Mouse (Mus musculus): ENCODE results near the gene Gm49388. TPM values are rescaled to one million over a fixed set of nuclear protein-coding genes. Genes with fewer than 3 reads are reported as not detected.

The Gm49388 gene
- not detected in 2 replicates for polyA plus RNA-seq (2015; fragmentation: Nextera tagmentation; extraction: Ambion mirVana)

GRCm38 (mm10) chr7:127785308-127785707, at the start of gene Gm49388:
Gm49388 (plus strand) TSS chr7:127785608.
- 94% methylated on average over 7 of the region's 7 CpGs for WGBS
- Histone ChIP-seq H3K4me3 (ENCODE audit: low read depth, low read length) (no peak within 1 kb of the TSS), H3K36me3 (ENCODE audit: insufficient read depth, low read length) (peaks cover 76% of the 10 kb centered on the region), H3K9ac (replicated peaks; ENCODE audit: low read depth) (no peak within 1 kb of the TSS), H3K27ac (ENCODE audit: low read length) (no peak within 1 kb of the TSS), H3K4me2 (replicated peaks; ENCODE audit: low read depth, low read length) (no peak within 1 kb of the TSS), H3K9me3 (ENCODE audit: low read length) (no peaks in the 10 kb centered on the region), H3K27me3 (replicated peaks; ENCODE audit: insufficient read depth, low read length) (no peaks in the 10 kb centered on the region), H3K4me1 (ENCODE audit: insufficient read depth, low read depth, low read length) (no peaks in the 10 kb centered on the region)
- DNase-seq (ENCODE audit: low spot score) (no peak), ATAC-seq (no peak)
- TF ChIP-seq CTCF (IDR thresholded peaks at IDR 0.05): no peak
- no peak for TF ChIP-seq EP300 (IDR thresholded peaks at IDR 0.05)

- peak within 1 kb of the TSS; percentile 59 for H3K4me3 ChIP-seq (ENCODE audit: low read depth, low read length)
- H3K27ac ChIP-seq (ENCODE audit: low read length): peak within 1 kb of the TSS; percentile 66; the same call in 1 of the 2 replicates
- no peaks in the 10 kb centered on the region for H3K4me1 ChIP-seq (ENCODE audit: insufficient read depth, low read depth, low read length)
- H3K36me3 ChIP-seq (ENCODE audit: insufficient read depth, low read length): no peaks in the 10 kb centered on the region; the same call in 1 of the 2 replicates
- no peak within 1 kb of the TSS for H3K9ac ChIP-seq (replicated peaks; ENCODE audit: low read depth)
- WGBS: under 1% methylated on average over 26 of the region's 26 CpGs
- TF ChIP-seq CTCF (IDR thresholded peaks at IDR 0.05) (peak; percentile 75), EP300 (IDR thresholded peaks at IDR 0.05) (no peak)
- no peaks in the 10 kb centered on the region for H3K9me3 ChIP-seq (ENCODE audit: low read length)
- no peaks in the 10 kb centered on the region for H3K27me3 ChIP-seq (replicated peaks; ENCODE audit: insufficient read depth, low read length)
- DNase-seq (ENCODE audit: low spot score) (peak; percentile 81), ATAC-seq (no peak)
- H3K4me2 ChIP-seq (replicated peaks; ENCODE audit: low read depth, low read length): peak within 1 kb of the TSS; percentile 98
Measured at GRCm38 (mm10) chr7:127744366-127745045, 40.9 kb upstream of the Gm49388 start, which contains the start of gene Fbxl19. Fbxl19 (plus strand) TSS chr7:127744543.

- H3K4me3 ChIP-seq (ENCODE audit: low read depth, low read length): peak overlapping the region; percentile 59
- no peaks in the 10 kb centered on the region for H3K27me3 ChIP-seq (replicated peaks; ENCODE audit: insufficient read depth, low read length)
- no peak overlapping the region for H3K9ac ChIP-seq (replicated peaks; ENCODE audit: low read depth)
- H3K27ac ChIP-seq (ENCODE audit: low read length): peak overlapping the region; percentile 66
- H3K4me2 ChIP-seq (replicated peaks; ENCODE audit: low read depth, low read length): peak overlapping the region; percentile 98
- DNase-seq (ENCODE audit: low spot score) (peak; percentile 99), ATAC-seq (peak; percentile 86)
- no peaks in the 10 kb centered on the region; the same call in 1 of the 2 replicates for H3K36me3 ChIP-seq (ENCODE audit: insufficient read depth, low read length)
- no peaks in the 10 kb centered on the region for H3K9me3 ChIP-seq (ENCODE audit: low read length)
- no peaks in the 10 kb centered on the region for H3K4me1 ChIP-seq (ENCODE audit: insufficient read depth, low read depth, low read length)
- WGBS: under 1% methylated on average over 19 of the region's 19 CpGs
- TF ChIP-seq CTCF (IDR thresholded peaks at IDR 0.05) (0 out of 2 replicates have a peak, but pooled peaks have one; percentile 18), EP300 (IDR thresholded peaks at IDR 0.05) (no peak; the same call in 1 of the 2 replicates)
Measured at GRCm38 (mm10) chr7:127745251-127745651, 40.2 kb upstream of the Gm49388 start.

GRCm38 (mm10) chr7:127745652-127746493, 39.5 kb upstream of the Gm49388 start:
- TF ChIP-seq CTCF (IDR thresholded peaks at IDR 0.05) (no peak; the same call in 1 of the 2 replicates), EP300 (IDR thresholded peaks at IDR 0.05) (peak; percentile 57; the same call in 1 of the 2 replicates)
- peak overlapping the region; percentile 59 for H3K4me3 ChIP-seq (ENCODE audit: low read depth, low read length)
- no peaks in the 10 kb centered on the region; the same call in 1 of the 2 replicates for H3K36me3 ChIP-seq (ENCODE audit: insufficient read depth, low read length)
- peak overlapping the region; percentile 43 for H3K9ac ChIP-seq (replicated peaks; ENCODE audit: low read depth)
- ATAC-seq (peak; percentile 92), DNase-seq (ENCODE audit: low spot score) (peak; percentile 100)
- H3K4me2 ChIP-seq (replicated peaks; ENCODE audit: low read depth, low read length): peak overlapping the region; percentile 98
- H3K27me3 ChIP-seq (replicated peaks; ENCODE audit: insufficient read depth, low read length): no peaks in the 10 kb centered on the region
- under 1% methylated on average over 38 of the region's 39 CpGs for WGBS
- H3K27ac ChIP-seq (ENCODE audit: low read length): peak overlapping the region; percentile 66
- no peaks in the 10 kb centered on the region for H3K4me1 ChIP-seq (ENCODE audit: insufficient read depth, low read depth, low read length)
- no peaks in the 10 kb centered on the region for H3K9me3 ChIP-seq (ENCODE audit: low read length)

DNA sequence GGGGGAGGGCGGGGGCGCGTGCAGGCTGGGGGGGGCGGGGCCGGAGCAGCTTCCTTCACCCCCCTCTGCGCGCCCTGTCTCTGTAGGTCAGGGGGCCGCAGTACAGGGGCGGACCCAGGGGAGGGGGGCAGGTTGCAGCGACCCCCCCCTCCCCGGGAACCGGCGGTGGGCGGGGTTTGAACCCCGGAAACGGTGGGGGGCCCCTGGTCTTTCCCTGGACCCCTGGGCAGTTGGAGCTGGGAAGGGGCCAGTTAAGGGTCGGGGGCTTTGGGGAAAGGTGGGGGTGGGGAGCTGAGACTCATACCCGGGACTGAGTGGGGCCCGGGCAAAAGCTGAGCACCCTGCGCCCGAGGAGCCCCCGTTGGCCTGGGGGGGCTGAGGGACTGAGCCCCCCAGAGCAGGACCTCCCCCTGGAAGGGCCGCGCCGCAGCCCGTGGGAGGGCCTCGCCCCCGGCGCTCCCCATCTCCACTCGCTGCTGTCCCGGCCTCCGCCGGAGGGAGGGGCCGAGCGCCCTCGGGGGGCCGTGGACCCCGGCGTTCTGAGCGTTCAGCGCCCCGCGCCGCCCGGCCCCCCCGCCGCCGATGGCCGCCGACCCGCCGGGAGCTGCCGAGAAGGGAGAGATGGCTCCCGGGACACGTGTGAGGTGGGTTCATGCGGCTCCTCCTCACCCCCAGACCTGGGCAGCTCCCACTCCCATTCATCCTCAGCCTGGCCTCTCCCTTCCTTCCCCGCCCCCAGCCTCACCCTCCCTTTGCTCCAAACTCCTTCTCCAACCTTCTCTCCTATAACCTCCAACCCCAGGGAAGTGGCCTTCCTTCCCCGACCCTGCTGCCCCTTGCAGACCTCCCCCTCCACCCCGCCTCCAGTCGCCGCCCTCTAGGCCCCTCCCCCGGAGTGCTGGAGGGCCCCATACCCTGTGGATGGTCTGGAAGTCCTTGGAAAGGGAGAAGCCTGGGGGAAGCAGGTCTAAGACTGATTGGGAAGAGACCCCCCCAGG, 38.6 kb upstream of the Gm49388 start:
- H3K36me3 ChIP-seq (ENCODE audit: insufficient read depth, low read length): no peaks in the 10 kb centered on the region; the same call in 1 of the 2 replicates
- no peaks in the 10 kb centered on the region for H3K4me1 ChIP-seq (ENCODE audit: insufficient read depth, low read depth, low read length)
- H3K4me2 ChIP-seq (replicated peaks; ENCODE audit: low read depth, low read length): peak overlapping the region; percentile 98
- WGBS: under 1% methylated on average over 22 of the region's 62 CpGs
- ATAC-seq (no peak), DNase-seq (ENCODE audit: low spot score) (peak; percentile 35)
- peak overlapping the region; percentile 43 for H3K9ac ChIP-seq (replicated peaks; ENCODE audit: low read depth)
- no peak for TF ChIP-seq EP300 (IDR thresholded peaks at IDR 0.05)
- TF ChIP-seq CTCF (IDR thresholded peaks at IDR 0.05): no peak
- H3K27me3 ChIP-seq (replicated peaks; ENCODE audit: insufficient read depth, low read length): no peaks in the 10 kb centered on the region
- H3K27ac ChIP-seq (ENCODE audit: low read length): peak overlapping the region; percentile 66; the same call in 1 of the 2 replicates
- H3K4me3 ChIP-seq (ENCODE audit: low read depth, low read length): peak overlapping the region; percentile 59
- H3K9me3 ChIP-seq (ENCODE audit: low read length): no peaks in the 10 kb centered on the region
